Mouse (Mus musculus): Measurements from ENCODE around the gene Arl4c.
"Not testable (repeated sequence)": the region's sequence is repeated elsewhere in the genome, so short reads cannot be mapped to it uniquely, and the experiment has no call there.

The Arl4c gene

DNA sequence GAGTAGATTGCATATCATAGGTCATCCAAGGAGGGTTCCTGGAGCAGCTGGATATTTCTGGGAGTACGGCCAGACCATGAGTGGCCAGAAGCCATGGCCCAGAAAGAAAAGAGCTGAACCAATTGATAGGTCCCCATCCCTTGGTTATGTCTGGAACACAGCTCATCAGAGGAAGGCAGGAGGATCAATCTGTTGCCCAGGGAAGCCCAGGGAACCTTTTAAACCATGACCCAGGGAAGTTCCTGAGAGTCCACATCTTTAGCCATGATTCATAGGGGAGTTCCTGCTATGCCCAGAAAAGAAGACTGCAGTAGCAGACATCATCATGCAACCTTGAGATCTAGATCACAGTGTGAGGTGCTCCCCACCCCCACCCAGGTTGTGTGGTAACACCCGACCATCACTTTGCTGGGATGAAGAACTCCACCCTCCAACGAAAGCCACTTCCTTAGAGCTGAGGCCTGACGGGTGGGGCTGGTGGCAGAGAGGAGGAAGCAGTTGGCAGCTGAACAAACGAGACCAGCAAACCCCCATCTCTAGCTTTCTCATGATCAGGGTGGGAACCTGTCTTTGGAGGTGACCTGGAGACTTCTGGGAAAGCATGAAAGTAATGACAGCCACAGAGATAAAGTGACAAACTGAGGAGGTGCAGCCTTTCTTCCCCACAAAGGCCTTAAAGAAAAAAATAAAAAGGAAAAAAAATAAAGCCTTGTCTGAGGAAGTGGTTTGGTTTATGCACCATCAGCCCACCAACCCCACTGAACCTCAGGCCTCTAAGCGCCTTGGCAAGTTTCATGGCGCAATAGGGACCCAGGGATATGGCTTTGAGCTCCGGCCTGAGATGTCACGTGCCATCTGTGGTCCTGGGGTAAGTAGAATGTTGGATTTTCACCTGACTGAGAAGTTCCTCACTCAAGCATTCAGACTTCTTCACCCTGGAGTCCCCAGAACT, 47.2 kb downstream of the Arl4c start:
- DNase-seq: no peak

DNA sequence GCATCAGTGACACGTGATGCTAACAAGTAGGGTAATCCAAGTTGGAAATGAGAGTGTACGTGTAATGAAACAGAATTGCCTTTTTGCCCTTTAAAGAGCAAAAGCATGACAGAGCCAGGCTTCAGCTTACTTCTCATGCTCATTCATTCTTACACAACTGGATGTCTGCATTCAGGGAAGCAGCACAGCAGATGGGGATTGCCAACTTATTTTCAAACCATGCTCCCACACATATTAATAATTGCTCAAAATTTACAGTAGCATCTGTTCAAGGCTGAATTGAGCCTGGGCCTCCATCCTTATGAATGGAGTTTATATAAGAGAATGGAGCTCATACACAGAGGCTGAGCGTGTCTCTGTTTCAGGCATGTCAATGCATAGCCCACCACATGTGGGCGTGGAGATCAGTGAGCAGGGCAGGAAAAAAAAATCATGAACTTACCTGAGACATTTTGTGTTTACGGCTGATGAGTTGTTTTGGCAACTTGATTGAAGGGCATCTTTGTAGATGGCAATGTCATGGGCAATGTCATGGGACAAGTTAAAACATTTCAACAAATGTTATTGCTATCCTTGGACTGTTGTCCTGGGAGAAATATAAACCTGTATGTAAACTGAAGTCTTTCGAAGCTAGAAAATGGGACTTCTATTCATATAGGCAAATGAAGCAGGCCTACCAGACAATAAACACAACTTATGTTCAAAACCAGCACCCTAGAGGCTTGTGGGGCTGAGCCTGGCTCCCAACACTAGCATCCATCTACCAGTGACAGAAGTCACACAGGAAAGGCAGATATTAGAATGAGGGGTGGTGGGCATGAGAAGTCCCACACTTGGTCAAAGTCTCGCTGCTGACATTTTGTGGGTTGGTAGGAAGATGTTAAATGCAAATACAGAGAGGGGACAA, 48.2 kb downstream of the Arl4c start:
- no peak for DNase-seq

DNA sequence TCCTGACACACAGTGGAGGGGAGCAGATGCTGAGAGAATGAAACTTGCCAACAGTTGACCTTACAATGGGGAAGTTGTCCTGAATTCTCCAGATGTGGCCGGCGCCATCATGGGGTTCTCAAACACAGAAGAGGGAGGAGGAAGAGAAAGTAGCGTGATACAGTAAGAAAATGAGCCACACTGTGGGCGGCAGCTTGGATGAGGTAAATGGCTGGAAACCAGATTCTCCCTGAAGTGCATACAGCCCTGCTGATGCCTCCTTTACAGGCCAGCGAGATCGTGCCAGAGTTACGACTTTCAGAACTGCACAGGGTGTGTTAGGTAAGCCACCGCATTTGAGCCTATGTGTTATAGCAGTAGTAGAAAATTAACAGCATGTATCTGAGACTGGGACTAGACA, 49.3 kb downstream of the Arl4c start:
- DNase-seq: no peak

DNA sequence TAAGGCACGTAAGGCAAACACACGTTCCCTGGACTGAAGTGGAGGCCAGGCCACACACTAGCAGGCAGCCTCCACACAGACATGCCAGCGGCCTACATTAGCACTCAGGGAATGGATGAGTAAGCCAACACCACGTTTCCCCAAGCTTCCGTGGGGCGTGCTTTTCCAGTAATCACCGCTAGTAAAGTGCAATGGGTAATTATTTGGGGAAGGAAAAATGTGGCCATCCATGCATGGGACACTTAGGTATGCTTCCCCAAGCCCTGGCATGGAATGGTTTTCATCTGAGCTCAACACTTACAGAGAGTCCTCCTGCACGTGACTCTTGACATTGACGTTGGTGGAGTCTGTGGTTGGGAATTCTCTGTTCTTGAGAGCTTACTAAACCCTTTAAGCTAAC, 50.4 kb downstream of the Arl4c start:
- no peak for DNase-seq

DNA sequence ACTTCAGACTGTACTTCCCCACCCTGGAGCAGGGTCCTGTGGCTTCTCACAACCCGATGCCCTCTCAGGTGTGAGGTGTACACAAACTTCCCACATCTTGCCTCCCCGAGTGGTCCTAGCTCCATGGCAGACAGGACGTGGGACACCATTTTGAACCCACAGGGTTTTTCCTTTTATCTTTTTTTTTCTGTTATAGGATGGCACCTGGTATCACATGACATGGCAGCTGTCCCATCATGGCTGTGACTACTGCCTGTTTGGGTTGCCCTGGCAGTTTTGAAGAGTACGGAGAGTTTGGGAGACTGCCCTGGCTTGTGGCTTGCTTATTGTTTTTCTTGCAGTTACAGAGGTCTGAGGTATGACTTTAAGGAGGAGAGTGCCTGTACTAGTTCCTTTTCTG, 53.3 kb downstream of the Arl4c start:
- DNase-seq: no peak

DNA sequence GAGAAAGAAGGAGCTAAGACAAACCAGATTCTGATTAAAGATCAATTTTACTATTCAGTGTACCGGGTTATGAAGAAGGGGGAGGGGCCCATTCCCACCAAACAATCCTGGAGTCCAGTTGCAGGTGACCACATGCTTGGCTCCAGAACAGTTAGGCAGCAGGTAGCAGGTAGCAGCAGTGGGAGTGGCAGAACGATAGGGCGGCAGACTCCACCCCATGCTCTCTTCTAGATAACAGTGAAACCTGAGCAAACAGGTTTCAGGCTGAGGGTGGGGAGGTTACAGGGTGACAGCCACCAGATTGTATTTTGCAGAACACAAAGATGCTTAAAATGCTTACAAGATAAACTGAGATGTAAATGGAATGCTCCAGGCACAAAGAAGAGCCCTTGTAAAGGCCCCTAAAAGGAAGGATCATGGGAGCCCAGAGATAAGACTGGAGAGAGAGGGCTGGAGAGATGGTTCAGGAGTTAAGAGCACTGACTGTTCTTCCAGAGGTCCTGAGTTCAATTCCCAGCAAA, 56.4 kb downstream of the Arl4c start:
- DNase-seq: no peak

DNA sequence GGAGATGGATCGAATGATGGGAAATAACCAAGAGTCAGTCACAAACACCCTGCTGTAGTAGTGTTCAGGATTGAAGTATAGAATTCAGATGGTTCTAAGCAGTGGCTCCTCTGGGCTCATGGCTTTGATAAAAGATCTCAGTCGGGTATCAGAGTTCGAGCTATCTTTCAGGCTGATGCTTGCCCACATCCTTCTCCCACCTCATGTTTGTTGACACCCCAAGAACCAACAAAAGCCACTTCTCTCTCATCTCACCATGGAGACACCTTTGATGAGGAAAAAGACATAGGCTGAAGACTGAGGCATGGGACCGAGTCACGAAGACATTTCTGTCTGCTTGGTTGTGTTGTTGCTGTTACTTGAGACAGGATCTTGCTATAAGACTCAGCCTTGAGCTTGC, 57.6 kb downstream of the Arl4c start:
- no peak for DNase-seq

DNA sequence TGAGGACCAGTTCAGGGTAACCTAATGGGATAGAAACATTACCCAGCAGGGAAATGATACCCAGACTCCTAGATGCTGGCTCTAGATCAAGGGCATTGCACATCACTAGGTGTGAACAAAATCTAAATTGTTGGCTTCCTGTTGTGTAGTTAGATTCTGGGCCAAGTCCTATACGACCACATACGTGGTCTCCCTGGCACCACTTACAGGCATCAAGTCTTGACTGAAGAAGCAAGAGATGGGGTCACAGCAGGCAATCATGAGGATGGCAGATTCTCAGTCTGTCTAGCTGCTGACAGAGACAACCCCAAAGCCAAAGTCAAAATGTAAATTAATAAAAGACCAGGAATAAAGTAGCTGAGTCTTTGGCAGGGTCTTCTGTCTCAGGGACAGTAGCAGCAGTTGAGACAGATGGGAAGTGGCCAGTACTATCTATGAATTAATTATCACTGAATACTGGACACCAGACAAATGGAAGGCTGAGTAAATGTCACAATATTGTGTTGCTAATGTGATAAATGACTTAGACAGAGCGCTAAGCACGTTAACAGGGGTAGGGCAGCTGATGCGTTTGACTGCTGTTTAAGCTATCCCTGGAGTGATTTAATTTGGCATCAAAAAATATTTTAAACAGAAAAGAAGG, 58.7 kb downstream of the Arl4c start:
- no peak for DNase-seq

DNA sequence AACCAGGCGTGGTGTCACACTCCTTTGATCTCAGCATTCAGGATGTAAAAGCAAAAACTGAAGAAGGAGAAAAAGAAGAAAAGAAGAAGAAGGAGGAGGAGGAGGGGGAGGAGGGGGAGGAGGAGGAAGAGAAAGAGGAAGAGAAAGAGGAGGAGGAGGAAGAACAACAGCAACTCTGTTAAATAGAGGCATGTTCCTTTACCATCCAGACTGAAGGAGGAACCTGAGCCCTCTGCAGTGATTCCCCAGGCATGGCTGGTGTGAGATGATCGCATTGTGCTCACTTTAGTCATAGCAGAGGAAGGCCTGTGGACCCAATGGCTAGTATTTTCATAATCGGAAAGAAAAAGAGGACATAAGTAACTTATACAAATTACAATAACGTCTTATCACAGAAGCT, 59.3 kb downstream of the Arl4c start:
- DNase-seq: no peak

DNA sequence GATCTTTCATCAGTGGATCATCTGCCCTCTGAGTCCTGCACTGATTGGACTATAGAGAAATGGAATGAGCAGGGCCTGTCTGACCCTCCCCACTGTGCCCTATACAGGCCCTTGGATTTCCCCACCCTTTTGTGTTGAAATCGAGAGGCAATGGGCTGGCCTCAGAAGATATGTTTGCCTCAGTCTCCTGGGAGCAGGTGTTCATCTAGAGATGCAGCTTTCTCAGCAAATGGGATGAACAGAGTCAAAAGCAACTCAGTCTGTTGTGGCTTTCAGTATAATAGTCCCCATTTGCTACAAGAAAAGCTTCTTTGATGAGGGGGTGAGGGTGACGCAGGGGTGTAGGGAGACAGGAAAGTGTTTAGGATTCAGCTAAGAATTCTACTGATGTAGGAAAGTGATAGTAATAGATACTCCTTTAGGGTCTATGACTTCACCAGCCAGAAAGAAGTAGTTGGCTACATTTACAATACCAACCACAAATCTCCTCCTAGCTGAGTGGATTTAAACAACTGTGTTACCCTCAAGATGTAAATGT, 60.3 kb downstream of the Arl4c start:
- no peak for DNase-seq

DNA sequence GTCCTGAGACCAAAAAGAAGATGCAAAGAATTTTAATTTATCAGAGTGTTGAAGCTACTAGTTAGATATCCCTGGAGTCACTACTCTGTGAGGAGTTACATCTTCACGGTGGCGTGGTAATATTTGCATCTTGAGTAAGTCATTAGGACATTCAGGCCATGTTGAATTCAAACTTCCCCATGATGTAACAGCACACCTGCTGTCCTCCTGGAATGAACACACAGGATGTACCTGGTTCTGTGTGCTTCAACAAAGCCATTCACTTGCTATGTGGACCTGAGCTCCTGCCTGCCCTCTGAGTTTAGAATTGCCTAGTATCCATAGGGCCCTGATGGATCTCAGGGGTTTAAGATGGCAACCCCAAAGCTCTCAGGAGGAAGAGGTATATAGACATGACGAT, 60.8 kb downstream of the Arl4c start:
- DNase-seq: no peak

DNA sequence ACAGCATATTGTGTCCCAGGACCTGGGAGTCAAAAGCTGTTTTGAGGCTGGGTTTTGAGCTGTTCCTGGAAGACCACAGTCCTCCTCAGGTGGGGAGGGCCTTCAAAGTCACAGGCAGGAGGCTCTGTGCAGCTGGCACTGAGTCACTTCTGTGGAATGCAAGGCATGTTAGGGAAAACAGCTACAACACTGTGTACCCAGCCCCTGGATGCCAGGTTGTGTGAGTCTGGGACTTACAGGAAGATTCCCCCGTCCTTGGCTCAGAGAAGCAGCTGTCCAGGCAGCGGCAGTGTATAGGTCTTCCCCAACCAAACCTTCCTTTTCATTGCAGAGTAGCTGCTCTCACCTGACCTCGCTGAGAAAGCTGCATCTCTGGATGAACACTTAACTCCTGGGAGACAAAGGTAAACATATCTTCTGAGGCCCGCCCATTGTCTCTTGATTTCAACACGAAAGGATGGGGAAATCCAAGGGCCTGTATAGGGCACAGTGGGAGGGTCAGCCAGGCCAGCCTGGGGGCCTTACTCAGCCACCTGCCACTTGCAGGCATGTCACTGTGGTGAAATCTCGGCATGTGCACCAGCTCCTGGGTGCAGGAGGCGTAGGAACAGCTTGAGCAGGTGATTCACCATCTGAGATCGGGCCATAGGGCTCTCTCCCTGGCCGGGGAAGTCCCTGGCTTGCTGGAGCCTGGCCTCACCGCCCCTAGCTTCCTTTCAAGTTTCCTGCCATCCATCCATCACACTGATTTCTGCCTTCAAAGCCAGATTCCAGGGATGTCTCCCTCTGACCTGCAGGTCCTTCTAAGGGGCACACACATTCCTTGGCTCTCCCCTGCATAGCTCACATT, 62.4 kb downstream of the Arl4c start:
- no peak for DNase-seq

DNA sequence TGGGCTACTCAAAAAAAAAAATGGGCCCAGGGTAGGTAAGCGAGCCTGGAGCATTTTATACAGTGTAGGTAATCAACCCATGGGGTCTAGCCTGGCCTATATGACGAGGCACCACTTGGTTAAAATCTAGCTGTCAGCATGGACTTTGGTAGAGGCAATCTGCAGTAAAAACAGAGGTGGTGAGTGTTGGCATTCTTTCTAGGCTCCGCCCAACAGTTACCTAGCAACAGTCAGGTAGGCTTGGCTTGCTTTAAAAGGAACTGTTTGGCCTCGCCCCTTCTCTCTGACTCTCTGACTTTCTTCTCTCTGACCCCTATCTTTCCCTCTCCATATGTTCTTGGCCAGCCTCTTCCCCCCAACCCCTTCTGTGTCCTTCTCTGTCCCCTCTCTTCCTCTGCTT, 63.4 kb downstream of the Arl4c start:
- DNase-seq: no peak

DNA sequence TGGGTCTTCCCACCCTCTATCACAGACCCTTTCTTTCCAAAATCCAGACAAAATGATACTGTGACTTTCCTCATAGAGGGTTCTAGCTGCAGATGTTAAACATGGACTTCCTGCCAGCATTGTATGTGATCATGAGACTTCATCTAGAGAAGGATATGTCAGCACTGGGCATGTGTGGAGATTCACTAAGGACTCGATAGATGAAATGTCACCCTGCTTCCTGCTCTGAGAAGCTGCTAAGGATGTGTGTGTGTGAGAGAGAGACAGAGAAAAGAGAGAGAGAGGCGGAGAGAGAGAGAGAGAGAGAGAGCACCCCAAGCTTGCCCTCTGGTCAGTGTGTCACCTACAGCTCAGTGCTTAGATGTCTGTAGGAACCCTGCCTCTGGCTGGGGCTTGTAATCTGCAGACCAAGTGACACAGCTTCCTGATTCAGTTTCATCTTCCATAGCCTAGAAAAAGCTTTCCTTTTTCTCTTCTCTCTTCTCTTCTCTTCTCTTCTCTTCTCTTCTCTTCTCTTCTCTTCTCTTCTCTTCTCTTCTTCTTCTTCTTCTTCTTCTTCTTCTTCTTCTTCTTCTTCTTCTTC, 65.4 kb downstream of the Arl4c start:
- DNase-seq: not testable (repeated sequence)

DNA sequence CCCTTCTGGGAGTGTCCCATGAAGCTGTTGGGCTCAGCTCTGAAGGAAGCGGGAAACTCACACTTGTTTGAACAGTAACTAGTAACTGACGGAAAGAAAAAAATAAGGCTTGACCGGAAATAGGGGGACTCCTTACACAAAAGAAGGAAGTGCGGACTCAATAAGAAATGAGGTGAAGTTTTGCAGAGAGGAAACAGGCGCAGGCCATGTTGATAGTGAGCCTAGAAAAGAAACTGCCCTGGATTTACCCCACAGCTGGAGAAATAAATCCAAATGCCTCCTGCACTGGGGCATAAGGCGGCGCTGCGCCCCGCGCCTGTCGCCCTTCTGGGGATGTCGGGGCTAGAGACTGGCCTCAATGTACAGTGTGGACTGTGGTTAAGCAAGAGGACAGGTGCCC, 66.4 kb downstream of the Arl4c start:
- DNase-seq: no peak

DNA sequence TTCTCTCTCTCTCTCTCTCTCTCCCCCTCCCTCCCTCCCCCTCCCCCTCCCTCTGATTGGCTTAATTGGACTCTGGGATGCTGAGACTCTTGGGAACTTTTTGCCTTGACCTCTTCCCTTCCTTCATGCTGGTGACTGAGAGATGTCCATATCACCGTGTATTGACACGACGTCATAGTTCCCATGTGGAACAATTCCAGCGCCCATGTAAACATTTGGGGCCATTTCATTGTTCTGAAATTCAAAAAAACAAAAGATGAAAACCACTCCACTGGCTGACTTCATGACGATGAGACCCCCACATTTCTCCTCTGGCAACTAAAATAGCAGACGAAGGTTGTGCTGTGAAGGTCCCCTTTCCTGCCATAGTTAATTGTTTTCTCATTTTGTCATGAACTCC, 69.2 kb downstream of the Arl4c start:
- DNase-seq: no peak

DNA sequence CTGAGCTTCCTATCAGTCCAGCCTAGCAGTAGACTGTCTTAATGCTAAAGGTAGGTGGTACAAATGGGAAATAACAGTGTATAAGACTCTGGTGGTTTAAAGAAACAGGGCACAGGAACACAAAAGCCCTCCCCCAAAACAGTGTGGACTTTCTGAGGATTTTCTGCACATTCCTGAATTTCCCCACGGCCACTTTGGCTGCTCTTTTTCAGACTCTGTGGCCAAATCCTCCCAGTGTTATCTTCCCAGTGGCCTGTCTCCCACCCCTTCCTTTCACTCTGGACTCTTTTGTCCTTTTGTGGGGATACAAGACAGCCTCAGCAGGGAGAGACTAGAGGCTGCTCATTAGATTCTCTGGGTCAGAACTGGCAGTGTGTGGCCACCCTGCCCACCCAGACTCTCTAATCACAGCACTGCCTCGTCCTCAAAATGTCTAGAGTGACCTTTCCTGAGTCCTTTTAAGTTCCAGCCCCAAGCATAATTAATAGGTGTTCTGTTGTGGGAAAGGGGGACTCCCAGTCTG, 72.0 kb downstream of the Arl4c start:
- peak; percentile 26 for DNase-seq

DNA sequence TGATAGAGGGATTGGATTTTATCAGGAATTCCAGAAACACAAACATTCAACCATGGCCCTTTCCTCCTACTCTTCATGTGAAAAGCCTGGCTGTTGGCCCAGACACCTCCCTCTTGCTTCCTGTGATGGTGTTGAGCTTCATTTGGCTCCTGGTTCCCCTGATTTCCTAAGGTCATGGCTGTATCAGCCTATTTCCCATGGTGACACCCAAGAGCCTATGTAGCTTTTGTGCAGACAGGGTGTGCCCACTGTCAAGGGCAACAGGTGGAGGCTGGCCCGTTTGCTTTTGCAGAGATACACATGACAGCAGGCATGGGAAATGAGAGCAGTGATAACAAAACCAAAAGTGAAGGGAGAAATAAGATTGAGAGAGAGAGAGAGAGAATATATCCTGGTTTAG, 76.8 kb downstream of the Arl4c start:
- no peak for DNase-seq

DNA sequence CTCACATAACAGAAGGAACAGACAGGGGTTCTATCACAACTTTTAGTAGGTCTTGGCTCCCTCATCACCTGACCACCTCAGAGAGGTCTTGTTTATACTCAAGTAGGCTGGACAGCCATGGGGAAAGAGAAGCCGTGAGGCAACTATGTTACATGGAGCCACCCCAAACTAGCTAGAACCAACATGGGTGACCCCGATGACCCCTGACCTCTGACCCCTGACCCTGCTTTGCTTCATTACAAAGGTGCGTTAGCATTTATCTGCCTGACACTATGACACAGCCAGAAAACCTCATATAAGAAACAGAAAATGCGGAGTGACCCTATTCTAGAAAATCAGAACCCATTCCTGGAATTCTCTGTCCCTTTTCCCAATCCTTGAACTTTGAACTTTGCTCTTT, 77.6 kb downstream of the Arl4c start:
- no peak for DNase-seq

DNA sequence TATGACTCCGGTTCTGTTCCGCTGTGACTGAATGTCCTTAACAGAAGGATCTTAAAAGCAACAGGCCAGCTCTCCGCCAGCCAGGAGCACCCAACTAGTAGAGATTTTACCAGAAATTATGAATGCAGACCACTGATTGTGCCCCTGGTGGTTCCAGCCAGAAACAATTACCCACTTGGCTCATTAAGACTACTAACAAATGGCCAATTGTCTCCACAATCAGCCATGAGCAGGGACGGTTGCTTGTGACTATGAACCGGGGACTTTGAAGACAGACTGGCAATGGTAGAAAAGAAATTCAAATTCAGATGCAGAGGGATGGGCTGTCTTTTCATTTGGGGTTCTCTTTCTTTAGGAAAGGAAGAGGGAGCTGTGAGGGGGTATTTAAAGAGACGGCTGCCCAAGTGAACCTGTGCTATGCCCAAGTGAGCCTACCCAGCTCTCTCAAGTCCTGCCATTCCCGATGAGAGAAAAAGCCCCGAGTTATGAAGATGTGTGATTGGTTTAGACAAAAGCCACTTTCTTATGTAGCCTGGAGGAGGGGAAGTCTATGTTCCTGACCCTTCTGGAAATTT, 78.4 kb downstream of the Arl4c start:
- DNase-seq: peak; percentile 85

All from retina, postnatal 1 day (tissue).